Mouse (Mus musculus) embryo, embryonic 9.5 days (tissue): ENCODE data around the gene Pitx2.
A peak's percentile ranks its signal among the peaks of the same experiment; 100 is the strongest.

Source experiments
- DNase-seq: peaks from one replicate; pipeline ENCODE4 v3.0.0-alpha.2; 2017; ENCODE audit errors: extremely low spot score

Pitx2 gene

DNA sequence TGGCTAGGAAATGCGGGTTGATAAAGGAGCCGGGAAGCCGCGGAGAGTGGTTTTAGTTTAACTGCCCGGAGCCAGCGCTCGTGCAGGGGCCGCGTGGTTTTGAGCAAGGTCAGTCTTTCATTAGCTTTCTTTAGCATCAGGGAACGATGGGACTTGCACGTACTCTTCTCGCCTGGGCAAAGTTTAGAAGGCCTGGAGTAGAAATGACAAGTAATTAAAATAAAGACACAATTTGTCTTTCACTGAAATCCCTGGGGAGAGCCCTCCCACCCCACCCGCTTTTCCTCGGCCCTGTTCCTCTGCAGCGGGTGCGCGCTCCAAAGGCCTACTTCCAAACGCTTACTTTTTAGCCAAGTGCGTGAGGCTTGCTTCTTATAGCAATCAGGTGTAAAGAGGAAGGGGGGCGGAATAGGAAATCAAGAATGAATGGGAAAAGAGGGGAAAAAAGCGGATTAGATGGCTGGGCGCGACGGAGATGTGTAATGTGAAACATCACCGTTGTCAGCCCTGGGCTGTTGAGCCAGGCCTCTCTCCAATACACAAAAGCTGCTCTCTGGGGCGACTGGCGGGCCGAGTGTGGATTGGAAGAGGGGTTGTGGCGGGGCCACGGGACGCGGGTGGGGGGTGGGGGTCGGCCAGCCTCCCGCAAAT lies 17.4 kb downstream of the Pitx2 start:
- peak; percentile 61 for DNase-seq

DNA sequence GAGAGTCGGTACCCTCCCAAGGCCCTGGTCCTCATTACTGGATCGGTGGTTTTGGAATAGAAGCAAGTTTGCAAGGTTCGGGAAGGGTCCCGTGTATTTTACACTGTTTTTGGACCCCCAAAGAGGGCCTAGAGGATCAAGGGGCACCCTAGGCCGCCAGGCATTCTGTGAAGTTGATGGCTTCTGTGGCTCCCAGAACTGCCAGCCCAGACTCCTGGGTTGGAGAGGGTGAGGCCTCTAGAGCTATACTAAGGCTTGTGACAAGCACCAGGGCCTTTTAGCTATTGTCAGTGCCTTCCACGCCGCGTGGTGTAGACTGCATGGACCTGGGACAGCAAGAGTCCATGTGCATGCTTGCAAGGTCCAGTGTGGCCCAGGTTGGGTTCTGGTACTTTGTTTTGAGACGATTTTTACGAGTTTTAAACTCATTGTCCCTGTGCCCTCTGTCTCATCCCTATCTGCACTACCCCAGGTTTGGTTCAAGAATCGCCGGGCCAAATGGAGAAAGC lies 18.2 kb downstream of the Pitx2 start:
- peak; percentile 17 for DNase-seq

DNA sequence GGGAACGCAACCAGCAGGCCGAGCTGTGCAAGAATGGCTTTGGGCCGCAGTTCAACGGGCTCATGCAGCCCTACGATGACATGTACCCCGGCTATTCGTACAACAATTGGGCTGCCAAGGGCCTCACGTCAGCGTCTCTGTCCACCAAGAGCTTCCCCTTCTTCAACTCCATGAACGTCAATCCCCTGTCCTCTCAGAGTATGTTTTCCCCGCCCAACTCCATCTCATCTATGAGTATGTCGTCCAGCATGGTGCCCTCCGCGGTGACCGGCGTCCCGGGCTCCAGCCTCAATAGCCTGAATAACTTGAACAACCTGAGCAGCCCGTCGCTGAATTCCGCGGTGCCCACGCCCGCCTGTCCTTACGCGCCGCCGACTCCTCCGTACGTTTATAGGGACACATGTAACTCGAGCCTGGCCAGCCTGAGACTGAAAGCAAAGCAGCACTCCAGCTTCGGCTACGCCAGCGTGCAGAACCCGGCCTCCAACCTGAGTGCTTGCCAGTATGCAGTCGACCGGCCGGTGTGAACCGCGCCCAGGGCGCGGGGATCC lies 18.8 kb downstream of the Pitx2 start:
- peak; percentile 68 for DNase-seq

DNA sequence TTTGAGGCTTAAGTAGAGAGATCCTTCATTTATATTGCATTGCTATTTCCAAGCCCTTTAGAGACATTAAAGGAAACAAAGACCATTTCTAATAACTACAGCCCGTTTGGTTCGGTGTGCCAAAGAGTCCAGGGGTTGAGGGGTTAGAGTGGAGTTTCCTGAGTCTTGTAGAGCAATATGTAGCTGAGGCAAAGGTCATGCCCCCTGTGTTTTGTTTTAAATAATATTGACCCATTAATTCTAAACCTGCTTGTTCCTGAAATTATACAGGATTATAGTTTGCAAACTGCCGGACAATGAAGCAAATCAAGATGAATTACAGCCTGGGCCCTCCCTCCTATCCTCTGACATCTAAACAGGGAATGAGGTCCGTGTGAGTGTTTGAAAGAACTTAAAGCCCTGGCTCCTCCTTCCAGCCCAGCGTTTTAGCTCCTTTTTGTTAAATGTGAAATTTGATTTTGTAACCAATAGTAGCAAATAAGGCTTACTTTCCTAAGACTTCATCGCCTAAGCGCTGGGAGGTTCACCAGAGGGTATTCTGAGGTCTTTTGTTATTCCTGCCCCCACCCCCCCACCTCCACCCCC lies 20.5 kb downstream of the Pitx2 start:
- peak; percentile 52 for DNase-seq

DNA sequence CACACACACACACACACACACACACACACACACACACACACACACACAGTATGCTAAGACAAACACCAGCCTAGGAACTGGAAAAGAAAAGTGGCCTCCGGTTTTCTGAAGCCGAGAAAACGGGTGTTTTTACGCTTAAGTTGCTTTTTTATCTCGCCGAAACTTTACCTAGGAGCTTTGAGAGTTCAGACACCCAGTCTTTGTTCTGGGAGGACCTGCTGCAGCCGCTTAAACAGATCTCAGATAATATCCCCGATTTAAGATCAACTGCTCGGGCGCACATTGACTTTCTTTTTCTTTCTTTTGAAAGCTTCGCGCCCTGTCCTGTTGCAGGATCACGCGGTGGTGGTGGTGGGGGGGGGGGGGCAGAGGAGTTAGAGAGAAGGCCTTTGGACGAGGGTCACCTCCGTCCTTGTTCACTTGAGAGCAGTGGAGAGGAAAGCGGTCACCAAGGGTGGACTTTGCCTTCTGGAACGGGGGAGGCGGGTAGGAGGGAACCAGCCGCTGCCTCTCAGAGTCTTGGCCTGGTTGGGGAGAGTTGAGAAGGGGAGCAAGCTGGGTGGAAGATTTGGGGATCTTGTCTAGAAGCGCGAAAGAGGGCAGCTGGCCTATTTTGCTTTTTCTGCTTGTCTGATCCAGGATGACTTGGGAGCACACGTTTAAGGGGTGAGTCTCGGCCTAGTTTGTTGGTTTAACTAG lies 21.2 kb downstream of the Pitx2 start:
- DNase-seq, result peak; percentile 60

DNA sequence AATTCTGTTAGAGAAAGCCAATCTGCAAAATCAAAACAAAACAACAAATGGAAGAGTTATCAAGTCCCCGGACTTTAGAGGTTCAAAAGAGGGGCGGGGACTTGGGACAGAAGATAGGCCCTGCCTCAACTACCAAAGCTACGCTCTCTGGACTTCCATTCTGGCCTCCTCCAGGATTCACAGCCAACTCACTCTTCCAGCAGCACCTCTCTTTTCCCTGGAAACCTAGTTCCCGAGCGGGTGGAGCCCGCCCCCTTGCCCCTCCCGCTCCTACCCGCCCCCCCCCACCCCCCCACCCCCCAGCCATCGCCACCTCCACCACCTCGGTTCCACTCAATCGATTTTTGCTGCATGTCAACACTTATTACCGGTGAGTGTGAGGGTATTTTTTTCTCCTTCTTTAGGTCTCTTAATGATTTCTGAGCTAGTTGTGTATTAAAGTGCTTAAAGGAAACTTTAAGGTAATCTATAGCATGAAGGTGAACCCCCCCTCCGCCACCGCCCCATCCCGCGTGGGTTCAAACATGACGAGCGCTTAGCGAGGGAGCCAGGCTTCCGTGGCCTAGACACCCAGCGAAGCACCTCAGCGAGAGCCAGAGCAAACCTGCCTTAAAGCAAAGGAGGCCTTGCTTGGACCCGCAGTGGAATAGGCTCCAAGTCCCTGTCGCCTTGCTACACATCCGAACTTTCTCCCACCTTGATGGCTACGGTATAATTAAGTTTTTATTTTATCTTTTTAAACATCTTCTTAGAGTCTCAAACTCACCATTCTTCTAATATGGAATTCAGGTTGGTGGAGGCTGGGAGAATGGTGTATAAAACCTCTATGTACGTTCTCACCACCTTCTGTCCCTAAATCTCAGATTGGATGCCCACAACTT lies 21.9 kb downstream of the Pitx2 start:
- DNase-seq, result peak; percentile 35

DNA sequence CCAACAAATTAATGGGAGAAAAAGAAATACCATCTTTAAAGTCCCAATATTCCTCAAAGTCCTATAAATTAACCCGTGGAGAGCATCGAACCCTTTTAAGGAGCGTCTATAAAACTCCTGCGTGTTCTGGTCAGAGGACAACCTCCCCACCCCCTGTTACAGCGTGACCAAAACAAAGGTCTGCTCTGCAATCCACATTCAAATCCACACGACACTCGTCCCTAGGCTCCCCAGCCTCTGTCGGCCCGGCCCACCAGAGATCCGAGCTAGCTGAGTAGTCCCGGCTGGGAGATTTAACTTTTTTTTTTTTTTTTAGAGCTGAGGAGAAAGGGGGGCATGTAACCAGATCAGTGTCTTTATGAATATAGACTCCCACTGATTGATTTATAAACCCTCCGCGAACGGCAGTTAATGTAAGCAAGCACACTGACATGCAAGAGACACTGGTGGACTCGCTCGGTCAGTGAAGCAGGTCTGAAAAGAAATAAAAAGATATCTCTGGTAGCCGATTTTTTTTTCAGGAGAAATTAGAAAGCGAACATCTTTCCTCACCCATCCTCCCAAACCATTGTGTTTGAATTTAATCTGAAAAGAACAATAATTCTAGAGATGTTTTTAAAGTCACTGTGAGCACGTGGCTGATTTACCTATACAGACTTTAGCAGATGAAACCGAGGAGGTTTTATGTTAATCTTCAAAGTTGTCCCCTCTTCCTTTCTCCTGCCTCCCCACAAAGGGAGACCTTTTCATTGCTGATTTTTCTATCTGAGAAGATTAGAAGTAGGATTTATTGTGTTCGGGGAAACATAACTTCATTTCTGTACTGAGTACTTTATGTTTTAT lies 23.0 kb downstream of the Pitx2 start:
- peak; percentile 51 for DNase-seq

DNA sequence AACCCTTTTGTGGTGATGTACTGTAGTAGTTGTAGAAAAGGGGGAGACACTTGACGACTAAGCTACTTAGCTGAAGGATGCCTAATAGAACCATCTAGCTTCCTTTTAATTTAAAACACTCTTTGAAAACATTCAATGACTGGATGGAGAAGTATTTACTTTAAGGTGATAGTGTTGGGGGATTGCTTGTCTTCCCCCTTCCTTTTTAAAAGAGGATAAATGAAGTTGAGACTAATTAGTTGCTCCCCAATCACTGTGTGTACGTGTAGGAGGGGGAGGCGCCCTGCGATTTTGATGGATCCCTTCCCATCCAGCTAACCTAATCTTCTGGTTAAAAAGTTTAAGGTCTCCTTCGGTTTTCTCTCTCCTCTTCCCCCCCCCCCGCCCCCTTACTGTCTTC lies 23.7 kb downstream of the Pitx2 start:
- DNase-seq, result peak; percentile 25

DNA sequence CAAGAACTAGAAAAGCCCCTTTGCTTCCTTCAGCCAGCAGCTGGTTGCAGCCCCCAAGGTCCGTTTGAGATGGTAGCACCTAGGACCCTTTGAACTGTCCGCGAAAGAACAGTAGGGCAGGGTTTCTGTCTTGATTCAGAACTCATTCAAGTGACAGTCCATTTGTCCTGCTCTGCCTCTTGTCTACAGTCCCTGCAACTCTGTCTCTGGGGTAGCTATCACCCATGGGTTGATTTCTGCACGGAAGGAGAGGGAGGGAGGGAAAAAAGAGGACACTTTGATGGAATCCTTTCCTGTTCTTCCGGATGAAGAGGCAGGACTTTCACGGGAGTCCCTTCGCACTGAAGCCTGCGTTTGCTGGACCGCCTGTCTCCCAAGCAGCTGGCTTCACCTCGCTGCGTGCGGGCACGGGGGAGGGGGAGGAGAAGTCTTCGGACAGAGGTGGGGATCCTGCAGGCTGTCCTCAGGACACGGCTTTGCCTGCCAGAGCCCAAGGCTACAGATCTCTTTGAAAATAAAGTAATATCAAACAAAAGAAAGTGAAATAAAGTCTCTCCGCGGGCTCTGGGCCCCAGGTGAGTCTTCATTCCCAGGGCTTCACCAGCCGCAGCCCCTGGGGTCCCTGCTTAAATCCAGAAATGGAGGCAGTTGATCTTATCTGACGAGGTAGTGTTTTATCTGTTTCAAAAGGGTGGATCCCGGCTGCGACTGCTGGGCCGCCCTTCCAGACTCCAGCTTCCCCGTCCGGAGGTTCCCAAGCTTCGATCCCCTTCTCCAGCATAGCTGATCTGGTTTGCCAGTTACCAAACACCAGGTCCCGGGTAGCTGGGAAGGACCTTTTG lies 24.5 kb downstream of the Pitx2 start:
- DNase-seq, result peak; percentile 50

DNA sequence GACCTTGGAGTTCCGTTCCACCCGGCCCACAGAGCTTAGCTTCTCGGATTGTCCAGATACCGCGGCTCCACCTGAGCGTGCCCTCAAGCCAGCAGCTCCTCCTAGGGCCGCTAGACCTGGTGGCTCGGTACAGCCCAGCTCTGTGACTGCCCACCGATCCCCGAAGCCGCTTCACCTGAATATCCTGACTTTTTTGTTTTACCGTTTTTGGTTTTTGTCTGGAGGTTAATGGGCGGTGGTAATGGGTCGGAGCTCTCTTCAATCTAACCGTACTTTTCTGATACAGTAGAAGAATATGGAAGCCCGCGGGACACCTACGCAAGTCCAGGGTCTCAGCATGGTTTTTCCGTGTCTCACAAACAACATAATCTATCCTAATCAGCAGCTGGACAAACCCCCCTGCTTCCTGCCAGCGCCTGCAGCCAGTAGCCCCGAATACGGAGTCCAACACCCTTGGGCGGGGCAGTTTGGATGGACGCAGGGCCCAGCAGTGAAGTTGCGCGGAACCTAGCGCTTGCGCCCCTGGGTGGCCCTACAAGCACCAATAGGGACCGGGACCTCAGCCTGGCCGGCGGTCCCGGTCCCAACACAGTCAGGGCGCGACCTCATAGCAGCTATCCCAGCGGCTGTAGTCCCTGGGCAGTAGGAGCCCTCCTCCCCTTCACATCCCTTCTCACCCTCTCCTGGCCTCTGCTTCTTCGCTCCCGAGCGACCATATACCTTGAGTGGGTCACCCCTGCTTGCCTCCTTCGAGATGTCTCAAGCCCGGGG lies 25.3 kb downstream of the Pitx2 start:
- DNase-seq, result peak; percentile 45

DNA sequence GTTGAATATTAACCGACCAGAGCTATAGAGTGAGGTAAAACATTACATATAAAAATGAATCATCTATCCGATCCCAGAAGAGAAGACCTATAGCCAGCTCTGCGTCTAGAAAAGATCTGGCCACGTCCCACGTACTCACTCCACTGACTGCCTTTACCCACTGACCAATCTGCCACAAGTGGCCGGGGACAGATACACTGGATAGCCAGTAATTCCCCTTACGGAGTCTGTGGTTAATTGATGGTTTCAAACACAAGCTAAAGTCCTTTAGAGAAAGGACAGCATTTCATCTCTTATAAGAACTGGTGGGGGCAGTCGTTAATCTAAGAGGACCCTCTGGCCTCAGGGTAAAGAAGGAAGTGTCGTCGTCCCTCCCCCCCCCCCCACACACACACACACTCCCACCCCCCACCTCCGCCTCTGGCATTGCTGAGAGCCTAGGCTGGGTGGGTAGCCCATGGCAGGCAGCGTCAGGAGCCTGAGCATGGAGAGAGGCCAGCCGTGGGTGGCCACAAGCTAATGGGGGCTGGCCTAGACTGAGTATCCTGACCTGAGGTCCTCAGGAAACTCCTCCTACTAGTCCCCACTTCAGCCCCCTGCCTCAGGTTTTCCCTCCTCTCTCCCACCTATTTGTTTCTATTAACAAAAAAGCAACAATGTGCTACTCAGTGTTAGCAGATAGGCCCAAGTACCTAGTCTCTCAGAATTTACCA lies 26.1 kb downstream of the Pitx2 start:
- peak; percentile 14 for DNase-seq

DNA sequence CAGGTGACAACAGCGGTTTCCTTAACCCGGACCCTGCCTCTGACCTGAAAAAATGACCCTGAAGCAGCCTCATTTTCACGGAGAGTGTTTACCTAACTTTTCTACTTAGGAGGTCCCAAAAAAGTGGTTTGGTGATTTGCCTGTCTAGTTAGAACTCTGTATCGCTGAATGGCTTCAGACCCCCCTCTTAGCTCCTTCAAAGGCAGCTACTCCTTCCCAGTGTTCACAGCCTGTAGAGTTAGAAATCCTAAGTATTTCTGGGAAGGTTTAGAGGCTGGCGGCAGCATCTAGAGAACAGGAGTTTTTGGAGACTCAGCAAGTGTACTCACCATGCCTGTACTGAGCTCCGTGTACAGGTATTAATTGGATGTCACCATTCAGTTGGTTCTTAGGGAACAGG lies 27.0 kb downstream of the Pitx2 start:
- peak; percentile 14 for DNase-seq

DNA sequence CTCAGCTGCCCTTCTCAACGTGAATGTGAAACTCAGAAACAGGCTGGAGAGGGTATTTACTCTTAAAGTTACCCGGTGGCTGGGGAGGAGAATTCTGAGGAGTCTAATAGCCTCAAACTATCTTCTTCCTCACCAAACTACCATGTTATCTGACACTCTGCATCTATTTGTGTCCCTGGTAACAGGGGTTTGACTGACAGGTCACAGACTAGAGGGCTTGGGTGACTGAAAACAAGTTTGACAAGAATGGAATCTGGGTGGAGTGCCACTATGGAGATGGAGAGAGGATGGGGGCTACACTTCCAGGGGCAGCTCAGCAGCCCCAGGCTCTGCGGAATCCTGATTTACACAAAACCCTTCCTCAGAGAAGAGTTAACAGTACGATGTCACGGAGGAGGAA lies 27.7 kb downstream of the Pitx2 start:
- peak; percentile 41 for DNase-seq

DNA sequence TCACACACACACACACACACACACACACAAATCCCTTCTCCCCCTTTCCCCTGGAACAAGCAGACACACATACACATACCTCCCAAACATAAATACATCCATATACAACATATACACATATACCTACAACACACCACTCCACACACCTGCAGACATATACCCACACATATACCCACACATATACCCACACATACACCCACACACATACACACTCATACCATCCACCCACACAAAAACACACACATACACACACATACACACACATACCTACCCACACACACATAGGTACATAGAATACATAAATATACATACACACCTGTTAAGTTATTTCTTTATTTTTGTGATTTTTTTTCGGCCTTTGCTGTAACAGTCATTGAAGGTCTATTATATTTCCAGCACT lies 38.3 kb downstream of the Pitx2 start:
- DNase-seq, result no peak

DNA sequence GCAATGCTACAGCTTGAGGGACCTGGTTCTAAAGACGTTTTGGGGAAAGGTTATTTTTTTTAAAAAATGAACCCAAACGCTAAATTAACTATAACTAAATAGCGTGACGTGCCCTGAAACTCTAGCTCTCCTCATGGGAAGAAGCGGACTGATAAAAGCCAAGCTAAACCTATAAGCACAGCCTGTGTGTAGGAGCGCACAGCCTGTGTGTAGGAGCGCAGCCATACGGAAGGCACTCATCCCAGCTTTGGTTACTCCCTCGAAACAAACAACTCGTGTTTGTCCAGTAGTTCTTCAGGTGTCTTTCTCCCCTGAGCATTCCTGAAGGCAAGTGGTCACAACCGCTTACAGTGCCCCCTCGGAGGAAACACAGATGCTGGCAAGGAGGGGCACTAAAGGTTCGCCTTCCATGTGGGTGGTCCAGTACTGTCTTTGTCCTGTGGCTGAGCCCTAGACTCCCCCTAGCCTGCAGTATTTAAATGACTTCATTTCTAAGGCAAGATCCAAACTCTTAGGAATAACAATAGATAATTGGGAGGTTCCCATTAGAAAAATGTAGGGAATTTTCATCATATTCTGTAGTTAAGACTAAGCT lies 39.1 kb downstream of the Pitx2 start:
- peak; percentile 35 for DNase-seq

DNA sequence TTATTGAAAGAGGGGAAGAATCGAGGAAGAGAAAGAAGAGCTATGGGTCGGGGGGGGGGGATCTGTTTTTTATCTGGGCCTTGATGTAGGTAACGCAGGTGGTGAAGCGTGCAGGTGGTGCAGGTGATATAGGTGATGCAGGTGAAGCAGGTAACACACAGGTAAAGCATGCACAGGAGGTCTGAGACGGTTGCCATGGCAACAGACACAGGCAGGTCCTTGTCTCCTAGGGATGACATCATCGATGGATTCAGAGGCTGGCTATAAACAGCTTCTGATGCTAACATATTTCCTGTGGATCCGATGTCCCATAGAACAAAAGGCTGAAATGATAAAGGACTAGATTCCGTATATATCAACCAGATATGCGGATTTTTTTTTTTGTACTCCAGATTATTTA lies 51.3 kb downstream of the Pitx2 start:
- no peak for DNase-seq

DNA sequence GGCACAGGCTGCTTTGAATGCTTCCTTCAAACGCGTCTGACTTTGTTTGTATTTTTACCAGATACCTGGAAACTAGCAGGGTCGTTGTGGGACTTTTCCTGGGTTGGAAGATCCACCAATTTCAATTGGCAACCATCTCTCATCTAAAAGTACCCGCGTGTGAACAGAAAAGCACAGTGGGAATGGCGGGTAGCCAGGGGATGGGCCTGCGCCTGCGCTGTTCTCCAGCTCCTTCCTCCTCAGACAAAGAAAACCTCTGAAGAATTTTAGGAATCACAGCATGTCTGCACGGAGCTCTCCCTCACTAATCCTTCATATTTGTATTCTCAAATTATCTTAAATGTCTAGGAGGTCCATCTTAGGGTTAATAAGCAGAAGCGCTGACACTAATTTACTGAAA lies 54.6 kb downstream of the Pitx2 start:
- no peak for DNase-seq

DNA sequence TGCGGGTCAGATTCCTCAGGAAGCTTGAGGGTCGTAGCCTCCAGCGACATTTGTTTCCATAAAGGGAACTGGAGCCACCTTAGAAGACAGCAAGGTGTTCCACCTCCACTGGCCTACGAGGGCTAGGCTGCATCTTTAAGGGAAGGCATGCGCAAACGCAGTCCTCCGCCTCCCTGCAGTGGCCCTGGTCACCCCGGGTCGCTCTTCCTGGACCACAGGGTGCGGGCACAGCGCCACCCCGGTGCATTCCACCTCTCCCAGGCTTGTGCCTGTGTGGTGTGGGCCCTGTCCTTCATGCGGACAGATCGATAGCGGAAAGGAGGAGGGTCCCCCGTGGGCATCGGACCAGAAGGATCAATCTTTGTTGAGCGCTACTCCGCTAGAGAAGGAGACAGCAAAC lies 56.6 kb downstream of the Pitx2 start:
- peak; percentile 14 for DNase-seq
